Mouse (Mus musculus) kidney, adult 2 months (tissue): ENCODE measurements around the gene Ext2. TPM values are rescaled to one million over a fixed set of nuclear protein-coding genes. Genes with fewer than 3 reads are reported as not detected.

Source experiments
- DNase-seq: peaks from one replicate; pipeline ENCODE4 v3.0.0; 2021
- H3K27ac ChIP-seq: fragments of 200-500 bp; 2 replicates; pipeline ENCODE4 v1.5.1; 2012; ENCODE audit warnings: low read depth, low read length, control low read depth, inconsistent platforms; ENCODE audit not compliant: insufficient read depth
- H3K27me3 ChIP-seq: fragments of 200-500 bp; replicated peaks from 2 replicates; pipeline ENCODE4 v1.6.1; 2012; ENCODE audit warnings: mild to moderate bottlenecking, moderate library complexity, low read length, inconsistent platforms; ENCODE audit not compliant: control insufficient read depth, insufficient read depth
- H3K36me3 ChIP-seq: fragments of 200-500 bp; 2 replicates; pipeline ENCODE4 v1.6.1; 2012; ENCODE audit warnings: mild to moderate bottlenecking, moderate library complexity, low read length, inconsistent platforms; ENCODE audit not compliant: control insufficient read depth, insufficient read depth
- H3K4me1 ChIP-seq: fragments of 200-500 bp; 2 replicates; pipeline ENCODE4 v1.6.1; 2011; ENCODE audit warnings: low read length; ENCODE audit not compliant: control insufficient read depth, insufficient read depth
- H3K4me3 ChIP-seq: fragments of 200-500 bp; 2 replicates; pipeline ENCODE4 v1.5.1; 2011; ENCODE audit warnings: mild to moderate bottlenecking, low read depth, low read length, control low read depth; ENCODE audit not compliant: insufficient read depth
- CTCF ChIP-seq: fragments of 200-500 bp; conservative IDR thresholded peaks from 2 replicates; pipeline ENCODE4 v1.5.1; 2011; ENCODE audit warnings: low read depth, mild to moderate bottlenecking, control low read depth, low read length, moderate library complexity, mixed read lengths; ENCODE audit not compliant: insufficient read depth, insufficient read length
- POLR2A ChIP-seq: fragments of 200-500 bp; IDR thresholded peaks from one replicate; pipeline ENCODE4 v1.6.1; 2011; ENCODE audit warnings: low read depth, low read length, control low read depth
- WGBS: fragments of 180-500 bp; shearing (Covaris S2); methylation state at CpG from one replicate; pipeline ENCODE4 v1.1.7; 2018; 5-methylcytosine and 5-hydroxymethylcytosine counted together
- polyA plus RNA-seq: library from polyadenylated mRNA; depleted of rRNA; stranded (reverse); fragments of >200 nt; gene quantifications from 2 replicates; pipeline ENCODE4 v1.2.3, GENCODE M21; 2012

The Ext2 gene
- polyA plus RNA-seq, 1 experiment: 46.5 TPM

DNA sequence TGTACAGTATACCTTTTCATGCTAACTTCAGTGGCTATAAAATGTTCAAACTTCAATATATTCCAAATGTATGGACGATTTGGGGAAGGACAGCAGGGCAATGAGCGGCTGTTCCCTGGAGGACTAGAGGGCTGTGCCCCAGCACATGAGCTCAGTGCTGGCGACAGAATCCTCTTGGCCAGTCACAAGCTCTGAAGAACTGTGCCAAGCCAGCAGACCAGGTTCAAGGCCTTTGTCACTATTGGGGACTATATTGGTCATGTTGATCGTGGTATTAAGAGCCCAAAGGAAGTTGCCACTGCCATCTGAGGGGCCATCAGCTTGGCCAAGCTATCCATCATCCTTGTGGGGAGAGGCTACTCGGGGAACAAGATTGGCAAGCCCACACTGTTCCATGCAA is 28.0 kb downstream of the Ext2 start:
- DNase-seq: no peak

DNA sequence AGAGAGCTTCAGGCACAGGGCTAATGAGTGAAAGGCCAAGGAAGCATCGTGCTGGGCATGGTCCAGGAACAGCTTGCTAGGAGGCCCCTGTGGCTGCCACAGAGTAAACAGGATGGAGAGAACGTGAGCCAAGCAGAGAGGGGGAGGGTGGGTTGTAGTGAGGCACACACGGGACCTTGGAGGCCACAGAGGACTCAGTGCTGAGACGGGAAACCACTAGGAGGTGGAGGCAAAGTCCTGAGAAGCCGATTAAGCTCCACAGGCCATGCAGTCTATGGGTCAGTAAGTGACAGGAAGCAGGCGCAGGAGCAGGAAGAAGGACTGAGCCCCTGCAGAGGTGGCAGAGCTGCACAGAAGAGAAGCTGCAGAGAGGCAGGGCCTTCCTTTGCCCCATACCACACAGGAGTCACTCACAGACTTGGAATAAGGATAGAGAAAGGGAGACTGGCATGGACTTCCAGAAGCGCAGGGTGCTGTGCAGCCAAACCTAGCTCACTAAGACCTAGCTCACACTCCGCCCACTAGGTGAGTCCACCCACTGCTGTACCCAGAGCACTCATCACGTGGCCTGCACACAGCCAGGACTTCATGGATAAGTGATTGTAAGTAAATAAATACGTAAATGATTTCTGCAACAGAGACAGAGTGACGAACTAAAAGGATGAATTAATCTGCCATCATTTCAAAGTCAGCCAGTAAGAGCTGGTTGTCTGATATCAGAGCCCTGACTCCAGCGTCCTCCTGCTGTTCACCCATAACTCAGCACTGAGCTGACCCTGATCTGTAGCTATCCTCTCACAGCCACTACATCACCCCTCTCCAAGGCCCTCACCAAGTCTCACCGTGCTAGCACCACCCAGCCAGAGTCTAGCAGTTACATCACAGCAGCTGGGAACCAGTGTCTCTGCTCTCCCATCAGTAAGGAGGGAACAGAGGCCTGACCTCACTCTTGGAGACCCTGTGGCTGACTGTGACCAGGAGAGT is 30.6 kb downstream of the Ext2 start:
- DNase-seq: peak; percentile 91

More for the DNA sequence above, 28.0 kb downstream of the Ext2 start:
- Histone ChIP-seq H3K27me3 (no peaks in the 10 kb centered on the region), H3K27ac (no peak overlapping the region), H3K36me3 (peaks cover 1% of the 10 kb centered on the region; the same call in 1 of the 2 replicates), H3K4me1 (peaks cover 9% of the 10 kb centered on the region; the same call in 1 of the 2 replicates), H3K4me3 (no peak overlapping the region)
- TF ChIP-seq CTCF (no peak), POLR2A (no peak)
- WGBS: 89% methylated on average over 5 of the region's 5 CpGs

DNA sequence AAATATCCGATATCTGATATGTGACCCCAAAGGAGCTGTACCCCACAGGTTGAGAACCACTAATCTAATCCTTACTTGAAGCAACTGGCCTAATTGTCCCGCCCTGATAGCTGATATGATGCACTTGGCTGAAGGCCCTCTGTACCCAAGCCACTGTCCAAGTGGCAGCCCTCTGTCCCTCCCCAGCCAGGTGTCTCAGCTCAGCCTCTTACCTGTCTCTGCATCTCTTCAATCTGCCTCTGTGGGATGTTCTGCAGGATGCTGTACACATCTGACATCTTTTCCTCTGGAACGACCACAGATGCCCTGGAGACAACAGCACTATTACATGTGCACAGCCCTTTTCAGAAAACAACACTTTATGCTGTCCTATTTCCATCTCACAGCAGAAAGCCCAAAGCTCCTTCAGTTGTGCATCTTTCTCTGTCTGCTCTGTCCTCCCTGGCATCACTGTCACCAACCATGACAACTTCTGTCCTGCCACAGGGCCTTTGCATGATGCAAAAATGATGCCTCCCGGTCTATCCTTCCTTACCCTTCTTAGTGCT is 31.5 kb downstream of the Ext2 start:
- TF ChIP-seq POLR2A (no peak), CTCF (no peak)
- Histone ChIP-seq H3K27me3 (no peaks in the 10 kb centered on the region), H3K4me3 (no peak overlapping the region), H3K27ac (no peak overlapping the region; the same call in 1 of the 2 replicates), H3K4me1 (peaks cover 9% of the 10 kb centered on the region; the same call in 1 of the 2 replicates), H3K36me3 (no peaks in the 10 kb centered on the region; the same call in 1 of the 2 replicates)
- 87% methylated on average over 4 of the region's 4 CpGs for WGBS
- no peak for DNase-seq

More for the DNA sequence above, 30.6 kb downstream of the Ext2 start:
- WGBS: 23% methylated on average over 13 of the region's 13 CpGs
- H3K4me1 ChIP-seq: peaks cover 9% of the 10 kb centered on the region; the same call in 1 of the 2 replicates
- H3K27ac ChIP-seq: peak overlapping the region; percentile 65
- no peak for TF ChIP-seq CTCF
- TF ChIP-seq POLR2A: no peak
- H3K27me3 ChIP-seq: no peaks in the 10 kb centered on the region
- H3K4me3 ChIP-seq: no peak overlapping the region
- H3K36me3 ChIP-seq: peaks cover under 1% of the 10 kb centered on the region; the same call in 1 of the 2 replicates

DNA sequence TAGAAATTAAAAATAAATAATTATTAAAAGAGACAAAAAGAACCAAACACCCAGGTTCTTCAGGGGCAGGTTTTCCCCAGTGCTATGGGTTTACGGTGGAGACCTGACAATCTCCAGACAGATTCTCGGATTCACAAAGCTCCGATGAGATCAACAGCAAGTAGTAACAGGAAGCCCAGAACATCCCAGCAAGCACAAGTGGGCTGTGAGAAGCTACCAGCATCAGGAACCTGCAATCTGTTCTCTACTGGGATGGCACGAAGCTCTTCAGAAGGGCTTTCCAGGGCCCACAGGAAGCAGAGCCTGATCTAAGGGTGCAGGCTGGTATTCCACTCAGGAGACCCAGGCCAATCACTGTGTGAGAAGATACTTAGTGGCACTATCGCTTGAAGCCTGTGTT is 33.8 kb downstream of the Ext2 start:
- Histone ChIP-seq H3K4me3 (no peak overlapping the region), H3K27ac (no peak overlapping the region), H3K4me1 (peaks cover 9% of the 10 kb centered on the region; the same call in 1 of the 2 replicates), H3K27me3 (no peaks in the 10 kb centered on the region), H3K36me3 (no peaks in the 10 kb centered on the region; the same call in 1 of the 2 replicates)
- DNase-seq: no peak
- TF ChIP-seq POLR2A (no peak), CTCF (no peak)
- WGBS: 92% methylated on average over 5 of the region's 5 CpGs

DNA sequence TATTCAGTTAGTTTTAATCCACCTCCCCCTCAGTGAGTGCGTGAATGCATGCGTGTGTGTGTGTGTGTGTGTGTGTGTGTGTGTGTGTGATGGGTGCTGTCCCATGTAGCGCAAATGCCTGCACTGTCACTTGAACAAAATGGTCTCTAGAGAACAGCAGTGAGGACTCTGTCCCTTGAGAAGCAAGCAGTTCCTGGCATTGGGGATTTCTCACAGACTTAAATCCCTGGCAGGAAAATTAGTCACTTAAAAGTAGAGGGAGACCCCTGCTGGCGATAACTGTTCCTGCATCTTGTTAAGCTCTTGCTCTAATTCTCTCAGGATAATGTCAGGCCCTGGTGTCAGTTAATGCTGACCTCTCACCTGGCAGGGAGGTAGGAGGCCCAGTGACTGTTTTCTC is 36.2 kb downstream of the Ext2 start:
- 0 out of 2 replicates have a peak, but pooled peaks cover 3% of the 10 kb centered on the region for H3K4me1 ChIP-seq
- TF ChIP-seq POLR2A (no peak), CTCF (peak; percentile 41)

DNA sequence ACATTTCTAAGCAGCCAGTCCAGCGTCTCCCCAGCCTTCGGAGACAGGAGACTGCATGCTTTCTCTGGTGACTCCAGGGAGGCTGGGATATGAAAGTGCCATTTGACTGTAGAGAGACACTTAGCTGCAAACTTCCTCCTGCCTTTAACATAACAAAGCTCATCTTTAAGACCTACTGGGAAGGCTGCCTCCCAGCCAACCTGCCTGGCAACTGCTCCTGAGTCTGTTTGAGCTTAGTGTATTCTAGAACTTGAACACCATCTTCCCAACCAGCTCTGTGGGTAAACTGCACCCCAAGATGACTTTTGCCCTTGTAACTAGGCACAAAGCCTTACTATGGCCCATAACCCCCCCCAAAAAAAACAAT is 37.0 kb downstream of the Ext2 start:
- DNase-seq: no peak
- no peaks in the 10 kb centered on the region for H3K4me1 ChIP-seq
- H3K4me3 ChIP-seq: no peak overlapping the region
- no peak for TF ChIP-seq POLR2A
- TF ChIP-seq CTCF: no peak
- 80% methylated on average over 2 of the region's 2 CpGs for WGBS
- H3K27ac ChIP-seq: no peak overlapping the region
- H3K27me3 ChIP-seq: no peaks in the 10 kb centered on the region
- no peaks in the 10 kb centered on the region; the same call in 1 of the 2 replicates for H3K36me3 ChIP-seq

More for the DNA sequence above, 36.2 kb downstream of the Ext2 start:
- no peak overlapping the region for H3K4me3 ChIP-seq
- no peaks in the 10 kb centered on the region; the same call in 1 of the 2 replicates for H3K36me3 ChIP-seq
- no peaks in the 10 kb centered on the region for H3K27me3 ChIP-seq
- no peak overlapping the region for H3K27ac ChIP-seq
- 56% methylated on average over 4 of the region's 4 CpGs for WGBS
- DNase-seq: peak; percentile 82

DNA sequence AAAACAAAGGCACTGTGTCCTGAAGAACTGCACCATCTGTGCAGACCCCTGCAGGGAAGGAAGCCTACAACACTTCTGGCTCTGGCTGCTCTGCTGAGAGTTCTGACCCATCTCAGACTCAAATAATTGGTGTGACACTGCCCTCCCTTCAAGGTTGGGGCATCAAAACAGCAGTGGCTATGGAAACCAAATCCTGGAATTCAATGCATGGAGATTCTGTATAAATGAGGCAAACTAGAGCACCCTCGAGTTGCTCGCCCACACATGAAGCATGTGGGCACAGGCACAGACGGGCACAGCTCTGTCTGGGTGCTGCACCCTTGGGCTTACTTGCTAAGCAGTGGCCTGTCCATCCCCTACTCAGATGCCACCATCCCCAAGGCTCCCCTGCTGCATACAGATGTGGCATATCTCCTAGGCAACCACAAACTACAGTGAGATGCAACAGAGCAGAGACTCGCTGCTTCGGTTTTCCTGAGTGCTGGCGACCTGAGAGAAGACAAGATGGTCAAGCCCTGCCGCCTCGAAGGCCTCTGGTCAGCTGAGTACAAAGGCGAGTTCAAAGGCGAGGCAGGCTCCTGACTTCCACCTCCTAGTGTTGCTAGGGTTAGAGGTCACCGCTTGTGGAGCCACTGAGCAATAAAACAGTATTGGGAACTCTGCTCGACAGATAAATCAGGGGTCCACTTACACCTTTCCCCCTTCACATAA is 37.5 kb downstream of the Ext2 start:
- TF ChIP-seq CTCF (no peak), POLR2A (no peak)
- H3K27me3 ChIP-seq: no peaks in the 10 kb centered on the region
- no peak overlapping the region for H3K4me3 ChIP-seq
- DNase-seq: no peak
- H3K4me1 ChIP-seq: no peaks in the 10 kb centered on the region
- 60% methylated on average over 12 of the region's 12 CpGs for WGBS
- H3K27ac ChIP-seq: no peak overlapping the region
- no peaks in the 10 kb centered on the region; the same call in 1 of the 2 replicates for H3K36me3 ChIP-seq
